Comparison of ENCODE assay signal across 7 mouse cellular contexts in genomic region chr2:103424349-103425026, GRCm38 (mm10). TPM values are rescaled to one million over a fixed set of nuclear protein-coding genes. Genes with fewer than 3 reads are reported as not detected.
DNase-seq lines count a peak whose midpoint lies in the region; ATAC-seq and TF ChIP-seq lines count a peak whose summit lies in the region.

No protein-coding gene starts in this region.

- H3K4me3 ChIP-seq in forebrain, embryonic 15.5 days: no peak overlapping the region
- no peak overlapping the region for H3K4me3 ChIP-seq in hindbrain, embryonic 15.5 days
- H3K4me3 ChIP-seq in midbrain, embryonic 10.5 days: peak overlapping the region; percentile 33; the same call in 1 of the 2 replicates
- no peak overlapping the region for H3K4me3 ChIP-seq in small intestine, adult 2 months (ENCODE audit: low read depth, low read length)

- H3K9me3 ChIP-seq in forebrain, embryonic 15.5 days: no peaks in the 10 kb centered on the region
- no peaks in the 10 kb centered on the region for H3K9me3 ChIP-seq in hindbrain, embryonic 15.5 days
- no peaks in the 10 kb centered on the region for H3K9me3 ChIP-seq in midbrain, embryonic 10.5 days (replicated peaks)

- no peak overlapping the region for H3K4me2 ChIP-seq in forebrain, embryonic 15.5 days (replicated peaks)
- no peak overlapping the region for H3K4me2 ChIP-seq in hindbrain, embryonic 15.5 days

- no peaks in the 10 kb centered on the region for H3K4me1 ChIP-seq in forebrain, embryonic 15.5 days
- peaks cover 6% of the 10 kb centered on the region; the same call in 1 of the 2 replicates for H3K4me1 ChIP-seq in hindbrain, embryonic 15.5 days (replicated peaks)
- H3K4me1 ChIP-seq in midbrain, embryonic 10.5 days: peaks cover 22% of the 10 kb centered on the region
- H3K4me1 ChIP-seq in small intestine, adult 2 months (ENCODE audit: control insufficient read depth, insufficient read depth, insufficient read length, low read length): no peaks in the 10 kb centered on the region

- H3K9ac ChIP-seq in forebrain, embryonic 15.5 days (replicated peaks): no peak overlapping the region
- H3K9ac ChIP-seq in hindbrain, embryonic 15.5 days: no peak overlapping the region

- H3K27me3 ChIP-seq in forebrain, embryonic 15.5 days: no peaks in the 10 kb centered on the region
- no peaks in the 10 kb centered on the region for H3K27me3 ChIP-seq in hindbrain, embryonic 15.5 days
- H3K27me3 ChIP-seq in midbrain, embryonic 10.5 days (ENCODE audit: low read depth, poor library complexity, severe bottlenecking): no peaks in the 10 kb centered on the region
- H3K27me3 ChIP-seq in small intestine, adult 2 months (ENCODE audit: control insufficient read depth, insufficient read depth, low read length): no peaks in the 10 kb centered on the region

- peak; percentile 72 for ATAC-seq in forebrain, embryonic 15.5 days (replicated peaks)
- peak; percentile 73 for ATAC-seq in hindbrain, embryonic 15.5 days (ENCODE audit: low FRiP score, low read depth)

- no peak for TF ChIP-seq POLR2A in small intestine, adult 2 months (IDR thresholded peaks at IDR 0.05; ENCODE audit: low read depth, low read length)

- H3K36me3 ChIP-seq in forebrain, embryonic 15.5 days: no peaks in the 10 kb centered on the region
- H3K36me3 ChIP-seq in hindbrain, embryonic 15.5 days: no peaks in the 10 kb centered on the region
- H3K36me3 ChIP-seq in midbrain, embryonic 10.5 days: no peaks in the 10 kb centered on the region
- H3K36me3 ChIP-seq in small intestine, adult 2 months (ENCODE audit: control insufficient read depth, insufficient read depth, low read length): no peaks in the 10 kb centered on the region

- TF ChIP-seq CTCF in small intestine, adult 2 months (IDR thresholded peaks at IDR 0.05; ENCODE audit: extremely low read depth, insufficient read length, insufficient replicate concordance, low read depth, low read length): peak; percentile 79; the same call in 1 of the 2 replicates

- DNase-seq in T-cell, adult 2 months (ENCODE audit: low spot score): peak; percentile 22
- DNase-seq in cerebellum, adult 11 months: peak; percentile 26
- peak; percentile 49 to 62 for DNase-seq in layer of hippocampus, postnatal 36 days
- peak; percentile 74 for DNase-seq in midbrain, embryonic 10.5 days (ENCODE audit: low spot score)

- WGBS in forebrain, embryonic 15.5 days: 16% methylated on average over 12 of the region's 12 CpGs
- WGBS in hindbrain, embryonic 15.5 days: 32% methylated on average over 12 of the region's 12 CpGs
- 20% methylated on average over 12 of the region's 12 CpGs for WGBS in midbrain, embryonic 10.5 days
- WGBS in small intestine, adult 2 months: 34% methylated on average over 12 of the region's 12 CpGs

- no peak overlapping the region for H3K27ac ChIP-seq in forebrain, embryonic 15.5 days (replicated peaks)
- no peak overlapping the region for H3K27ac ChIP-seq in hindbrain, embryonic 15.5 days (replicated peaks)
- peak overlapping the region; percentile 72 for H3K27ac ChIP-seq in midbrain, embryonic 10.5 days (replicated peaks)
- no peak overlapping the region for H3K27ac ChIP-seq in small intestine, adult 2 months (ENCODE audit: insufficient read depth, low read depth, low read length)

RNA-seq across cellular contexts. Expression of gene Elf5, which starts 13.0 kb away (rescaled TPM):
- polyA plus RNA-seq in forebrain, embryonic 15.5 days (2015; fragmentation: Nextera tagmentation; extraction: Ambion mirVana): not detected in 2 replicates
- 0.05 TPM in 1 of 2 replicates, not detected in the other for polyA plus RNA-seq in hindbrain, embryonic 15.5 days (2015; fragmentation: Nextera tagmentation; extraction: Ambion mirVana)
- total RNA-seq in layer of hippocampus, postnatal 36 days (2021): 1 to 10 TPM; 1.2 TPM
- not detected in 2 replicates for polyA plus RNA-seq in midbrain, embryonic 10.5 days (2016; fragmentation: Nextera tagmentation; extraction: Ambion mirVana)
- 0.05 TPM in 1 of 2 replicates, not detected in the other for polyA plus RNA-seq in small intestine, adult 2 months (2012; rRNA removed)

Comparison
In these comparisons a context has a peak if more than half of its experiments do, and no peak if none do; other contexts are left out.
1. DNase-seq: peak in every context shown above with its lines; median percentile 74 in midbrain, embryonic 10.5 days; 56 in layer of hippocampus, postnatal 36 days; 26 in cerebellum, adult 11 months; 22 in T-cell, adult 2 months.